Mouse (Mus musculus) liver, embryonic 14.5 days (tissue): Measurements from ENCODE around the gene Lysmd2. TPM values are rescaled to one million over a fixed set of nuclear protein-coding genes. Genes with fewer than 3 reads are reported as not detected.

Source experiments
- ATAC-seq: fragments of 200-750 bp; cut with Nextera tagmentation; 2 replicates; pipeline ENCODE4 v1.8.0; 2017; ENCODE audit warnings: moderate number of reproducible peaks, mild to moderate bottlenecking, moderate library complexity; ENCODE audit not compliant: insufficient read depth
- DNase-seq, 3 experiments: peaks; one replicate each; pipeline ENCODE4 v3.0.0-alpha.2; 2012 to 2013; ENCODE audit warnings: low read depth in 3 of 3, low spot score in 3 of 3
- H3K27ac ChIP-seq: fragments of 300-500 bp; sonication (generic); 2 replicates; pipeline ENCODE4 v1.5.1; 2014; ENCODE audit warnings: moderate library complexity, mild to moderate bottlenecking, control low read depth, inconsistent platforms
- H3K27me3 ChIP-seq: fragments of 300-500 bp; sonication (generic); 2 replicates; pipeline ENCODE4 v1.6.1; 2014; ENCODE audit warnings: mild to moderate bottlenecking, low read length, moderate library complexity; ENCODE audit not compliant: control insufficient read depth, insufficient read depth
- H3K36me3 ChIP-seq: fragments of 300-500 bp; sonication (generic); replicated peaks from 2 replicates; pipeline ENCODE4 v1.6.1; 2014; ENCODE audit warnings: low read depth; ENCODE audit not compliant: control insufficient read depth, insufficient read depth
- H3K4me1 ChIP-seq, 2 experiments: fragments of 200-500 bp in 1 of 2; fragments of 300-500 bp in 1 of 2; sonication (generic) in 1 of 2; replicated peaks; 2 replicates each; pipeline ENCODE4 v1.6.1; 2012 to 2014; ENCODE audit warnings: antibody characterized with exemption in 1 of 2, inconsistent platforms in 1 of 2, low read length in 1 of 2; ENCODE audit not compliant: control insufficient read depth in 2 of 2, insufficient read depth in 2 of 2
- H3K4me2 ChIP-seq: fragments of 300-500 bp; sonication (generic); 2 replicates; pipeline ENCODE4 v1.6.1; 2014; ENCODE audit warnings: low read depth, mild to moderate bottlenecking, control low read depth, moderate library complexity
- H3K4me3 ChIP-seq, 2 experiments: fragments of 200-500 bp in 1 of 2; fragments of 300-500 bp in 1 of 2; sonication (generic) in 1 of 2; 2 replicates each; pipeline ENCODE4 v1.5.1; 2012 to 2014; ENCODE audit warnings: low read depth in 2 of 2, low read length in 2 of 2, mild to moderate bottlenecking in 2 of 2, control low read depth in 1 of 2, inconsistent platforms in 1 of 2, moderate library complexity in 1 of 2; ENCODE audit not compliant: insufficient read depth in 1 of 2
- H3K9ac ChIP-seq: fragments of 300-500 bp; sonication (generic); replicated peaks from 2 replicates; pipeline ENCODE4 v1.6.1; 2014; ENCODE audit warnings: mild to moderate bottlenecking, control low read depth, moderate library complexity
- H3K9me3 ChIP-seq: fragments of 300-500 bp; sonication (generic); 2 replicates; pipeline ENCODE4 v1.6.1; 2016; ENCODE audit warnings: low read length, mixed read lengths; ENCODE audit not compliant: control insufficient read depth
- CTCF ChIP-seq: IDR thresholded peaks from 2 replicates; pipeline ENCODE4 v1.5.1; 2016; ENCODE audit warnings: antibody characterized with exemption, low read depth, control low read depth
- EP300 ChIP-seq: IDR thresholded peaks from 2 replicates; pipeline ENCODE4 v1.6.1; 2016; ENCODE audit warnings: antibody characterized with exemption, low read depth
- WGBS: fragments of 180-500 bp; shearing (Covaris S2); extraction: QIAGEN DNeasy Blood & Tissue Kit; methylation state at CpG from one replicate; pipeline ENCODE4 v1.1.7; 2014; ENCODE audit not compliant: insufficient replicate concordance; 5-methylcytosine and 5-hydroxymethylcytosine counted together
- polyA plus RNA-seq, 2 experiments: library from polyadenylated mRNA; depleted of rRNA in 1 of 2; stranded (reverse) in 1 of 2; unstranded in 1 of 2; fragments of >200 nt; fragmentation: Nextera tagmentation in 1 of 2; extraction: Ambion mirVana in 1 of 2; gene quantifications; 2 replicates each; pipeline versions ENCODE4 v1.2.1 to v1.2.3; 2012 to 2014

Gene Lysmd2
- polyA plus RNA-seq, 2 experiments: 1.3 to 2.8 TPM

DNA sequence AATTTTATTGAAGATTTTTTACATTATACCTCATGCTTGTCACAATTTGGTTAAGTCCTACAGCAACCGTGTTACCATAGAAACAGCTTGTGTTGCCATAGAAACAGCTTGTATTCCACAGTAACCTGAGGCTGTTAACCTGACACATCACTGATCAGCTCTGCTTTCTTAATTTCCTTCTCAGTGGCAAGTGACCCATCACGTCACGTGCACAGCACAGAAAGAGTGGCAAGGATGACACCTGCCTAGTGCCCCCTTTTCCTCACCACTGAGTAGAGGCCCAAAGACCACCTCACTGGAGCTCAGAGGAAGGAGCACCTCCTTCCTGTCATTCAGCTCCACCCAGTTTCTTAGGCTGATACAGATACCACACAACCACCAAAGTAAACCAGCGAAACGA lies 32.1 kb upstream of the Lysmd2 start:
- no peaks in the 10 kb centered on the region for H3K27me3 ChIP-seq
- DNase-seq (no peak), ATAC-seq (no peak)
- no peaks in the 10 kb centered on the region for H3K4me1 ChIP-seq
- TF ChIP-seq EP300 (no peak), CTCF (no peak)
- no peak overlapping the region for H3K27ac ChIP-seq
- H3K9me3 ChIP-seq: no peaks in the 10 kb centered on the region
- H3K36me3 ChIP-seq: no peaks in the 10 kb centered on the region
- H3K9ac ChIP-seq: no peak overlapping the region
- whole genome bisulfite sequencing: 53% methylated on average over 5 of the region's 5 CpGs
- no peak overlapping the region for H3K4me3 ChIP-seq
- H3K4me2 ChIP-seq: no peak overlapping the region

DNA sequence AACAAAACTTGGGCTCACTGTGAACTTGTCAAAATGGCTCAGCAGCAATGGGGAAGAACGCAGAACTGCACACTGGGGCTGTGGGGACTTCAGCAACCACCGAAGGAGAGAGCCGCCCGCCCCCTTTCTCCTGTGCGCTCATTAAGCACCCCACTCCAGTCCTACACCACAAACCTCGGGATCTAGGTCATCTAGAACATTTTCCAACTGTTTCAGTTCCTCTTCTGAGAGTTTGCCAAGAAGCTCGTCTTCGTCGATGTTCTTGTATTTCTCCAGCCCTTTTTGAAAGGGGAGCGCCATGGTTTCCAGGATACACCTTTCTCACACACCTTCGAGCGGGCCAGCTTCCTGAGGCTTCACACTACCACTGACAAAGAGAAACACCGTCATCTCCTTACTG lies 28.5 kb upstream of the Lysmd2 start:
- no peak for ATAC-seq
- Histone ChIP-seq H3K4me3 (no peak overlapping the region), H3K4me2 (no peak overlapping the region), H3K9ac (no peak overlapping the region), H3K9me3 (no peaks in the 10 kb centered on the region), H3K27me3 (no peaks in the 10 kb centered on the region), H3K36me3 (no peaks in the 10 kb centered on the region), H3K27ac (no peak overlapping the region), H3K4me1 (no peaks in the 10 kb centered on the region)
- DNase-seq: no peak
- no peak for TF ChIP-seq CTCF
- no peak for TF ChIP-seq EP300
- WGBS: 68% methylated on average over 13 of the region's 13 CpGs

DNA sequence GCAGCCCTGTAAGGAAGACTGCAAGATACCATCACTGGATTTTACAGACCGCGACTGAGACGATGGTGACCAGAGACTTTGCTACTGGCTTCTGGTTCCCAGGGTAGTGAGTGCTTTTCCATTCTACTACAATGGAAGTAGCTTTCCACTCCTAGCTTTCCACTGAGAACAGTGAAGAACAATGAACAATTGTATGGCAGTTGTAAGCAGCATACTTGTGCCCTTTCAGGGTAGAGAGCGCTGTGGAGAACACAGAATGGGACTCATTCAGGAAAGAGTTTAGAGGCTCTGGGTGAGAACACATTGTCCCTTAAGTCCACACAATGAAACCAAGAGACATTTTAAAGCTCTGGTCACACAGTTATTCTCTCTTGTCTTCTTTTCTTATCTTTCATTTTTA lies 27.9 kb upstream of the Lysmd2 start:
- H3K4me3 ChIP-seq: no peak overlapping the region
- H3K9me3 ChIP-seq: no peaks in the 10 kb centered on the region
- 72% methylated on average over 4 of the region's 4 CpGs for WGBS
- H3K9ac ChIP-seq: no peak overlapping the region
- no peaks in the 10 kb centered on the region for H3K4me1 ChIP-seq
- DNase-seq: no peak
- no peaks in the 10 kb centered on the region for H3K27me3 ChIP-seq
- ATAC-seq: no peak
- no peaks in the 10 kb centered on the region for H3K36me3 ChIP-seq
- H3K27ac ChIP-seq: no peak overlapping the region
- TF ChIP-seq CTCF: no peak
- no peak for TF ChIP-seq EP300
- H3K4me2 ChIP-seq: no peak overlapping the region

DNA sequence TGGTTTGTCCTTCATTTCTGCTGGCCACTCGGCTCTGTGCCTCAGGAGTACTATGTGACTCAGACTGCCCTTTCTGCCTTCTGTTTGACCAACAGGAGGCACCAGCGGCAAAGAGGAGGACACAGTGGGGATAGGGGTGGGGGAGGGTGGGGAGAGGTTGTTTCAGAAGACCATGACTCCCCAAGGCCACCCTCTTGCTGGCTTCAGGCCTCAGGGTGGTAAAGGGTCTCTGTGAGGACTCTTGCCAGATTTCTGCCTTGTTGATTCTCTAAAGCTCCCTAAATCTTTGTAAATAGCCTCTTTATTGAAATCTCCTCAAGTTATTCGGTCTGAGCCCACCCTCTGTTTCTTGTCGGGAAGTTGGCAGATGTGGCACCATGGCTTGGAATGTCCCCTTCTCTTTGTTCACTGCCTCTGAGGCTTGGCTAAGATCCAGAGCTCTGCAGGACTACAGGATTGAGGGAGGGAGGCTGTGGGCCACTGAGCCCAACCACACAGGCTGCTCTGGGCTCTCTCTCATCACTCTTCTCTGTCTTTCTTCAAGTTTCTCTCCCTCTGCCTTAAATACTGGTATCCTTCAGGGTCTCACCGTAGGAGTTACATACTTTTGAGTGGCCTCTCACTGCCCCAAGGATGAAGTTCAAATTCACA lies 26.2 kb upstream of the Lysmd2 start:
- ATAC-seq (no peak), DNase-seq (no peak)
- H3K9ac ChIP-seq: no peak overlapping the region
- no peak overlapping the region for H3K4me2 ChIP-seq
- H3K36me3 ChIP-seq: no peaks in the 10 kb centered on the region
- H3K27ac ChIP-seq: no peak overlapping the region
- no peak for TF ChIP-seq EP300
- TF ChIP-seq CTCF: no peak
- WGBS: 45% methylated on average over 5 of the region's 5 CpGs
- H3K9me3 ChIP-seq: no peaks in the 10 kb centered on the region
- H3K27me3 ChIP-seq: no peaks in the 10 kb centered on the region
- H3K4me1 ChIP-seq: no peaks in the 10 kb centered on the region
- no peak overlapping the region for H3K4me3 ChIP-seq

DNA sequence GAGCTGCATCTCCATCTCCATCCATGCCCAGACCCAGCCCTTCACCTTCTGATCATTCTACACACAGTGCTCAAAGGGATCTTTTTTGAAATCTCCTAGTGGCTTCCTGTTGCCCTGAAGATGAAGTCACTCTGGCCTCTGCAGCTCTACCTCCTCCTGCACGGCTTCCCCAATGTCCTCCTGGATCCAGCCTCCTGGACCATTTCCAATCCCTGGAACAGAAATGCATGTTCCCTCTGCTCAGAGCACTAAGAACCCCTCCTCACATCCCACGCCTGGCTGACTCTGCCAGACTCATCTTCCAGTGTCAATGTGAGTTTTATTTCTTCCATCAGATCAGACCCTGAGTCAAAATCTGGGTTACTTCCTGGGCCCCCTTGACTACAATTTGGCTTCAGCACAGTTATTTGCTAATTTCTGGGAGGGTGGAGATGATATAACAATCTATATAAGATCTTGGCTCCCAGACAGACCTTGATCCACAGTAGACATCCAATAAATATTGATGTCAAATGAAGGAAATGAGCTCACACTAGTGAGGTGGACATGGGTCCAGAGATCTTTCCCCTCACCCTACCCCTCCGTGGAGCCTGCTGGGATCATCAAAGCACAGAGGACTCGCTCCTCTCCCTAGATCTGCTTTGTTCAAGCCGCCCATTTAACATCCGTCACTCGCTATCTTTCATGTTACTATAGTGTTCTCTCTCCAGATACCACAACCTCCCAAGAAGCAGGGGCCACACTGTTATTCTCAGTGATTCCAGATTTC lies 25.2 kb upstream of the Lysmd2 start:
- ATAC-seq (no peak), DNase-seq (no peak)
- Histone ChIP-seq H3K9me3 (no peaks in the 10 kb centered on the region), H3K4me2 (no peak overlapping the region), H3K27ac (no peak overlapping the region), H3K27me3 (no peaks in the 10 kb centered on the region), H3K4me3 (no peak overlapping the region), H3K9ac (no peak overlapping the region), H3K36me3 (no peaks in the 10 kb centered on the region), H3K4me1 (no peaks in the 10 kb centered on the region)
- no peak for TF ChIP-seq EP300
- TF ChIP-seq CTCF: no peak
- 60% methylated on average over 7 of the region's 7 CpGs for WGBS
